Mouse (Mus musculus) heart, embryonic 13.5 days (tissue): ENCODE data around the gene Cela1. TPM values are rescaled to one million over a fixed set of nuclear protein-coding genes. Genes with fewer than 3 reads are reported as not detected.

Experiments used
- ATAC-seq: fragments of 200-750 bp; cut with Nextera tagmentation; 2 replicates; pipeline ENCODE4 v1.8.0; 2017; ENCODE audit warnings: moderate TSS enrichment; ENCODE audit not compliant: insufficient number of reproducible peaks, low FRiP score, low TSS enrichment; ENCODE audit errors: extremely low read depth
- H3K27ac ChIP-seq: fragments of 300-500 bp; sonication (generic); replicated peaks from 2 replicates; pipeline ENCODE4 v1.5.1; 2015; ENCODE audit warnings: moderate library complexity, mild to moderate bottlenecking, inconsistent platforms
- H3K27me3 ChIP-seq: fragments of 300-500 bp; sonication (generic); replicated peaks from 2 replicates; pipeline ENCODE4 v1.6.1; 2015; ENCODE audit warnings: mild to moderate bottlenecking, inconsistent platforms
- H3K36me3 ChIP-seq: fragments of 300-500 bp; sonication (generic); 2 replicates; pipeline ENCODE4 v1.6.1; 2015; ENCODE audit warnings: mild to moderate bottlenecking, inconsistent platforms
- H3K4me1 ChIP-seq: fragments of 300-500 bp; sonication (generic); 2 replicates; pipeline ENCODE4 v1.6.1; 2015; ENCODE audit warnings: inconsistent platforms
- H3K4me2 ChIP-seq: fragments of 300-500 bp; sonication (generic); 2 replicates; pipeline ENCODE4 v1.6.1; 2015; ENCODE audit warnings: inconsistent platforms, mild to moderate bottlenecking, moderate library complexity
- H3K4me3 ChIP-seq: fragments of 300-500 bp; sonication (generic); 2 replicates; pipeline ENCODE4 v1.5.1; 2015; ENCODE audit warnings: moderate library complexity, mild to moderate bottlenecking, inconsistent platforms
- H3K9ac ChIP-seq: fragments of 300-500 bp; sonication (generic); 2 replicates; pipeline ENCODE4 v1.6.1; 2015; ENCODE audit warnings: inconsistent platforms, mild to moderate bottlenecking, moderate library complexity
- H3K9me3 ChIP-seq: fragments of 300-500 bp; sonication (generic); 2 replicates; pipeline ENCODE4 v1.6.1; 2016; ENCODE audit warnings: inconsistent platforms
- WGBS: fragments of 180-500 bp; shearing (Covaris S2); methylation state at CpG from one replicate; pipeline ENCODE4 v1.1.7; 2015; ENCODE audit warnings: mixed read lengths; 5-methylcytosine and 5-hydroxymethylcytosine counted together
- polyA plus RNA-seq: library from polyadenylated mRNA; unstranded; fragments of >200 nt; fragmentation: Nextera tagmentation; extraction: Ambion mirVana; gene quantifications from 2 replicates; pipeline ENCODE4 v1.2.1, GENCODE M21; 2015

Cela1 gene
- polyA plus RNA-seq, 1 experiment from 2014 or later: 1.7 TPM

- Histone ChIP-seq H3K4me3 (no peak overlapping the region), H3K9me3 (0 out of 2 replicates have a peak, but pooled peaks cover 3% of the 10 kb centered on the region), H3K36me3 (no peaks in the 10 kb centered on the region), H3K27ac (no peak overlapping the region), H3K9ac (no peak overlapping the region), H3K27me3 (peaks cover 33% of the 10 kb centered on the region), H3K4me1 (no peaks in the 10 kb centered on the region), H3K4me2 (no peak overlapping the region)
- no peak for ATAC-seq
- WGBS: 37% methylated on average over 4 of the region's 4 CpGs
These were observed 34.3 kb upstream of the Cela1 start for GRCm38 (mm10) chr15:100722026-100722425.

GRCm38 (mm10) chr15:100721445-100721844, 33.7 kb upstream of the Cela1 start:
- Histone ChIP-seq H3K4me3 (no peak overlapping the region), H3K36me3 (no peaks in the 10 kb centered on the region), H3K4me1 (no peaks in the 10 kb centered on the region), H3K4me2 (no peak overlapping the region), H3K27me3 (peaks cover 27% of the 10 kb centered on the region), H3K27ac (no peak overlapping the region), H3K9ac (no peak overlapping the region), H3K9me3 (0 out of 2 replicates have a peak, but pooled peaks cover 3% of the 10 kb centered on the region)
- WGBS: 83% methylated on average over 5 of the region's 5 CpGs
- ATAC-seq: no peak

- H3K27me3 ChIP-seq: peaks cover 14% of the 10 kb centered on the region
- H3K4me1 ChIP-seq: no peaks in the 10 kb centered on the region
- H3K4me2 ChIP-seq: no peak overlapping the region
- 78% methylated on average over 10 of the region's 10 CpGs for WGBS
- H3K4me3 ChIP-seq: no peak overlapping the region
- no peak overlapping the region for H3K27ac ChIP-seq
- H3K9ac ChIP-seq: no peak overlapping the region
- H3K9me3 ChIP-seq: 0 out of 2 replicates have a peak, but pooled peaks cover 3% of the 10 kb centered on the region
- H3K36me3 ChIP-seq: no peaks in the 10 kb centered on the region
- no peak for ATAC-seq
These were observed 32.3 kb upstream of the Cela1 start for GRCm38 (mm10) chr15:100720066-100720465.

DNA sequence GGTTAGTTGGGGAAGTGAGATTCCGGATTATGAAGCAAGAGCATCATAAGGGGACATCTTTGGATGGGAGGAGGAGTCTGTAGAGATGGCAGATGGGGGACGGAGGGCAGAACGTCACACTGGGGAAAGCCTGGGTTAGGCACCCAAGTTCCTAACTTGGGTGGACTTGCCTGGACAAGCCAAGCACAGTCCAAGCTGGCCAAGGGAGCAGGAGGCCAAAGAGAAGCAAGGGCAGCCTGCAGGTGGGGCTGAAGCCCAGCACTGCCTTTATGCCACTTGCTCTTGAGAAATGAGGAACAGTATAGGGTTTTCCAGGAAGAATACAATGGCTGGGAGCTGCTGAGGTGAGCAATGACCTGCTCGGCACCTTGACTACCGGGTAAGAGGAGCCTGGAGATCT, 31.5 kb upstream of the Cela1 start:
- H3K4me1 ChIP-seq: no peaks in the 10 kb centered on the region
- no peak overlapping the region for H3K9ac ChIP-seq
- H3K9me3 ChIP-seq: 0 out of 2 replicates have a peak, but pooled peaks cover 3% of the 10 kb centered on the region
- H3K36me3 ChIP-seq: no peaks in the 10 kb centered on the region
- 78% methylated on average over 5 of the region's 5 CpGs for WGBS
- H3K4me3 ChIP-seq: no peak overlapping the region
- ATAC-seq: no peak
- H3K27me3 ChIP-seq: peaks cover 17% of the 10 kb centered on the region
- no peak overlapping the region for H3K27ac ChIP-seq
- no peak overlapping the region for H3K4me2 ChIP-seq

GRCm38 (mm10) chr15:100718572-100718971, 30.9 kb upstream of the Cela1 start:
- H3K4me2 ChIP-seq: no peak overlapping the region
- no peak overlapping the region for H3K9ac ChIP-seq
- H3K27ac ChIP-seq: no peak overlapping the region
- no peak overlapping the region for H3K4me3 ChIP-seq
- H3K36me3 ChIP-seq: no peaks in the 10 kb centered on the region
- 0 out of 2 replicates have a peak, but pooled peaks cover 3% of the 10 kb centered on the region for H3K9me3 ChIP-seq
- peaks cover 14% of the 10 kb centered on the region; the same call in 1 of the 2 replicates for H3K27me3 ChIP-seq
- 71% methylated on average over 11 of the region's 11 CpGs for WGBS
- ATAC-seq: no peak
- no peaks in the 10 kb centered on the region for H3K4me1 ChIP-seq

DNA sequence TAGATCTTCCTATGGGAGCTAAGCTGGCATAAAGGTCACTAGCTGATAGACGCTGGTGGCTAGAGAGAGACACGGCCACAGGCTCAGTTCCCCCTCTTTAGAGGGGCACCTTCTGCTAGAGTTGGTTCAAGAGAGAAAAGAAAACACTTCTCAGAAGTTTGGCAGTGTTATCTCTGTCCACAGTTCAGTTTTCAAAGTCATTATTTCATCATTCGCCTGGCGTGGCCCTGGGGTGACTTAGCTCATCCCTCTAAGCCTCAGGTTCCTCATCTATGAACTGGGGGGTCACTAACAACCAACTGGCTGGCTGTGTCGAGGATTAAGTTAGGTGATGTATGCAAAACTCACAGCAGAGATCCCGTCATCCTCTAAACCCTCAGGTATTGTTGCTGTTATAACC, 30.2 kb upstream of the Cela1 start:
- Histone ChIP-seq H3K4me3 (no peak overlapping the region), H3K4me1 (no peaks in the 10 kb centered on the region), H3K27ac (no peak overlapping the region), H3K9ac (no peak overlapping the region), H3K4me2 (no peak overlapping the region), H3K27me3 (peaks cover 13% of the 10 kb centered on the region; the same call in 1 of the 2 replicates), H3K9me3 (0 out of 2 replicates have a peak, but pooled peaks cover 3% of the 10 kb centered on the region), H3K36me3 (no peaks in the 10 kb centered on the region)
- 69% methylated on average over 6 of the region's 6 CpGs for WGBS
- ATAC-seq: no peak

DNA sequence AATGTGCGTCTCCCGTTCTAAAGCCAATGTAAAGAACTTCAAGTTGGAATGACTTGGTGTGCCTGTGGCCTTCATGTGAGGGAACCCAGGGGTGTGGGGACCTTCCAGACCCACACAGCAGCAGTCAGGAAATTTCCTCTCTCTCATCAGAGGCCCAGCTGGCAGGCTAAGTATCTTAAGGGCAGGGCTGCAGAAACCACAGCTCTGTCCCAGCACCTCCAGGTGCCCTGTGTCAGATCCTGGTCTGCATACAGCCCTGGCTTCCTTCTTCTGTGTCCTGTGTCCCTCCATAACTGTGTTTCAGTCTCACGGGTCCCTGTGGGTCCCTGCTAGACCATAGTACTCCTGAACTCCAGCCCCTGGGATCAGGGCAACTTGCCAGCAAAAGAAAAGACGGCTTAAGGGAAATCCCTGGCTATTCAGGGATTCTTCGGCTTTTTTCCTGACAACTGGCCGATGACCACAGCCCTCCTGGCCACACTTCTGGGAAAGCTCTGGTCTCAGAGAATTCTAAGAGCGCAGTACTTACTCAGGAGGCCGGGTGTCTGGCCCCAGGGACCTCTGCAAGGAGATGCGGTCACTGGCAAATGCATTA, 27.8 kb upstream of the Cela1 start:
- H3K27me3 ChIP-seq: peaks cover 8% of the 10 kb centered on the region; the same call in 1 of the 2 replicates
- no peak for ATAC-seq
- H3K36me3 ChIP-seq: no peaks in the 10 kb centered on the region
- no peak overlapping the region for H3K9ac ChIP-seq
- WGBS: 66% methylated on average over 9 of the region's 9 CpGs
- peaks cover 3% of the 10 kb centered on the region; the same call in 1 of the 2 replicates for H3K9me3 ChIP-seq
- no peaks in the 10 kb centered on the region for H3K4me1 ChIP-seq
- H3K4me3 ChIP-seq: no peak overlapping the region
- H3K27ac ChIP-seq: no peak overlapping the region
- H3K4me2 ChIP-seq: no peak overlapping the region

- Histone ChIP-seq H3K27me3 (peaks cover 3% of the 10 kb centered on the region; the same call in 1 of the 2 replicates), H3K9ac (no peak overlapping the region), H3K4me1 (no peaks in the 10 kb centered on the region), H3K4me3 (no peak overlapping the region), H3K27ac (no peak overlapping the region), H3K36me3 (no peaks in the 10 kb centered on the region), H3K9me3 (peaks cover 3% of the 10 kb centered on the region; the same call in 1 of the 2 replicates), H3K4me2 (no peak overlapping the region)
- no peak for ATAC-seq
- 76% methylated on average over 8 of the region's 8 CpGs for WGBS
These were observed 26.7 kb upstream of the Cela1 start for GRCm38 (mm10) chr15:100714470-100714869.

DNA sequence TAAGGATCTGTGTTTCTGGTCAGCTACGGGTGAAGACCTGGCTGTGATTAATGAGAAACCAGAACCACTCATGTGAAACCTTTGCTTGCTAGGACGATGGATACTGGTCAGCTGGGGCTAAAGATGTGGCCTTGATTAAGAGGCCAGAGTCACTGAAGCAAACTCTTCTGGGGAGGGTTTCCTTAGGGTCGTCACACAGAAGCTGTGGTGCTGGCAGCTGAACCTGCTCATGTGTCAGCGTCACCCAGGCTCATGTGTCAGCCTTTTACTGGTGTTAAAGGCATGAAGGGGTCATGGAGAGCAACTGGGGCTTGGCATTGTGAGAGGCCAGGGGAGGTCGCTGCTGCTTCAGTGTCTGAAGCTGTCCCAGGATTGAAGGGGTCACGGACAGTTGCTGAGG, 23.1 kb upstream of the Cela1 start:
- H3K27ac ChIP-seq: no peak overlapping the region
- WGBS: 64% methylated on average over 6 of the region's 6 CpGs
- no peak overlapping the region for H3K4me2 ChIP-seq
- H3K9me3 ChIP-seq: no peaks in the 10 kb centered on the region; the same call in 1 of the 2 replicates
- H3K27me3 ChIP-seq: peaks cover 8% of the 10 kb centered on the region; the same call in 1 of the 2 replicates
- H3K9ac ChIP-seq: no peak overlapping the region
- H3K4me1 ChIP-seq: no peaks in the 10 kb centered on the region
- no peak overlapping the region for H3K4me3 ChIP-seq
- ATAC-seq: no peak
- H3K36me3 ChIP-seq: no peaks in the 10 kb centered on the region

DNA sequence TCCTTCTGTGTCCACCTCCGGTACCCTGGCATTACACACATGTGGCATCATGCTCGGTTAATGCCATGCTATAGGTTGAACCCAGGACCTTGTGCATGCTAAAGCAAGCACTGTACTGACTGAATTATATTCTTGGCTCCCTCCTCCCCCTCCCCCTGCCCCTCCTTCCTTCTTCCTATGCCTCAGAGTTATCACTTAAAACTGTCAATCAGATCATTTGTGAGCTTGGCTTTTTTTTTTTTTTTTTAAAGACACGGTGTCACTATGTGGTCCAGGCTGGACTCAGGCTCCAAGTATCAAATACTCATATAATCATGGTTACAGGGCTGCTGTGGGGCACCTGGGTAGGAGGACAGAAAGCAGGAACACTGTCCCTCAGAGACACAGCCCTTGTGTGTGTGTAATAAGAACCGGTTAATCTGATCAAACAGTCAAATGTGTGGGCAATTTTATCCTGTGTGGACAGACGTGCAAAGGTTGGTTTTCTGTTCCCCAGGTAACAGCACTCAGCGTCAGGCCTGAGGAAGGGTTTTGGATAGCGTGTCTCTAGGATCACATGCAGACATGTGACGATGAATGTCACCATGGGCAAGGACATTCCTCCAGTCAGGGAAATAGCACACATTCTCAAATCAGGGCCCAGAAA, 20.8 kb upstream of the Cela1 start:
- ATAC-seq: no peak
- 65% methylated on average over 8 of the region's 8 CpGs for WGBS
- Histone ChIP-seq H3K9ac (no peak overlapping the region), H3K9me3 (no peaks in the 10 kb centered on the region; the same call in 1 of the 2 replicates), H3K4me1 (peaks cover 9% of the 10 kb centered on the region), H3K4me3 (no peak overlapping the region), H3K27ac (no peak overlapping the region), H3K36me3 (no peaks in the 10 kb centered on the region), H3K27me3 (peaks cover 27% of the 10 kb centered on the region), H3K4me2 (no peak overlapping the region)

DNA sequence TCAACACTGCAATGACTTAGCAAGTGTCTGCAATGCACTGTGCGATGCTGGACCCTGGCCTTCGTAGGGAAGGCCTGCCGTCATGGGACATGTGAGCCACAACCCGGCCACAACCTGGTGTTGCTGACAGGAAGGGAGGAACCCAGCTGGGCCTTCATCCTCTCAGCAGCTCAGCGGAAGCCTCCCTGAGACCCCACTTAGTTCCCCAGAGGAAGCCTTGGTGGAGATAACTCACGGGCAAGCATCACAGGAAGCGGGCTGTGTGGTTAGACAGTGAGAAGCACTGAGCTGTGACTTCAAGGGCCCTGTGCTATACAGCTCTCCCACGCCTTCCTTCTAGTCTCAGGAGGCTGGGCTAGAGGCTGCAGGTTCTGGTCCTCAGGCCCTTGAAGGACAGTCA, 18.5 kb upstream of the Cela1 start:
- ATAC-seq: no peak
- Histone ChIP-seq H3K27ac (no peak overlapping the region), H3K4me3 (no peak overlapping the region), H3K9me3 (no peaks in the 10 kb centered on the region), H3K4me2 (no peak overlapping the region), H3K9ac (no peak overlapping the region), H3K27me3 (peaks cover 48% of the 10 kb centered on the region), H3K36me3 (no peaks in the 10 kb centered on the region), H3K4me1 (peaks cover 10% of the 10 kb centered on the region)
- WGBS: 41% methylated on average over 8 of the region's 8 CpGs

GRCm38 (mm10) chr15:100705376-100705775, 17.7 kb upstream of the Cela1 start:
- Histone ChIP-seq H3K27me3 (peaks cover 52% of the 10 kb centered on the region), H3K9ac (no peak overlapping the region), H3K27ac (no peak overlapping the region), H3K4me2 (no peak overlapping the region), H3K36me3 (no peaks in the 10 kb centered on the region), H3K4me3 (no peak overlapping the region), H3K4me1 (peaks cover 10% of the 10 kb centered on the region), H3K9me3 (no peaks in the 10 kb centered on the region)
- 71% methylated on average over 1 of the region's 1 CpGs for WGBS
- ATAC-seq: no peak
